Mouse (Mus musculus) testis, adult 2 months (tissue): ENCODE results near the gene Igsf1.

Source experiments
- CTCF ChIP-seq: fragments of 200-500 bp; IDR thresholded peaks from 2 replicates; pipeline ENCODE4 v1.5.1; 2012; ENCODE audit warnings: low read depth, mild to moderate bottlenecking, inconsistent platforms, low read length, moderate library complexity; ENCODE audit not compliant: control insufficient read depth, insufficient read depth, insufficient replicate concordance
- POLR2A ChIP-seq: fragments of 200-500 bp; IDR thresholded peaks from 2 replicates; pipeline ENCODE4 v1.6.1; 2012; ENCODE audit warnings: low read depth, mild to moderate bottlenecking, inconsistent platforms, low read length, moderate library complexity; ENCODE audit not compliant: control insufficient read depth

GRCm38 (mm10) chrX:49734959-49735358 is 62.6 kb downstream of the Igsf1 start, which contains the start of gene Olfr1321:
- TF ChIP-seq CTCF (no peak), POLR2A (no peak)
